Mouse (Mus musculus) limb, embryonic 11.5 days (tissue): ENCODE data around the gene Pmm1. TPM values are rescaled to one million over a fixed set of nuclear protein-coding genes. Genes with fewer than 3 reads are reported as not detected.
"Not testable (repeated sequence)": the region's sequence is repeated elsewhere in the genome, so short reads cannot be mapped to it uniquely, and the experiment has no call there.

ENCODE experiments used
- ATAC-seq: fragments of 200-750 bp; cut with Nextera tagmentation; 2 replicates; pipeline ENCODE4 v1.8.0; 2017; ENCODE audit warnings: low read depth; ENCODE audit not compliant: insufficient number of reproducible peaks, low FRiP score, low TSS enrichment
- DNase-seq: peaks from one replicate; pipeline ENCODE4 v3.0.0-alpha.2; 2015; ENCODE audit warnings: low spot score
- H3K27ac ChIP-seq: fragments of 300-500 bp; sonication (generic); replicated peaks from 2 replicates; pipeline ENCODE4 v1.5.1; 2014; ENCODE audit warnings: low read depth, mild to moderate bottlenecking, low read length
- H3K27me3 ChIP-seq: fragments of 300-500 bp; sonication (generic); 2 replicates; pipeline ENCODE4 v1.6.1; 2014; ENCODE audit warnings: mild to moderate bottlenecking, low read length, mixed read lengths; ENCODE audit not compliant: control insufficient read depth, insufficient read depth
- H3K36me3 ChIP-seq: fragments of 300-500 bp; sonication (generic); 2 replicates; pipeline ENCODE4 v1.6.1; 2014; ENCODE audit warnings: mild to moderate bottlenecking, low read length, moderate library complexity, mixed read lengths; ENCODE audit not compliant: control insufficient read depth, insufficient read depth
- H3K4me1 ChIP-seq: fragments of 300-500 bp; sonication (generic); 2 replicates; pipeline ENCODE4 v1.6.1; 2014; ENCODE audit warnings: low read length, mixed read lengths; ENCODE audit not compliant: control insufficient read depth, insufficient read depth
- H3K4me2 ChIP-seq: fragments of 300-500 bp; sonication (generic); 2 replicates; pipeline ENCODE4 v1.6.1; 2014; ENCODE audit warnings: low read depth, mild to moderate bottlenecking, moderate library complexity; ENCODE audit not compliant: severe bottlenecking
- H3K4me3 ChIP-seq: fragments of 300-500 bp; sonication (generic); 2 replicates; pipeline ENCODE4 v1.5.1; 2014; ENCODE audit warnings: low read depth, low read length
- H3K9ac ChIP-seq: fragments of 300-500 bp; sonication (generic); 2 replicates; pipeline ENCODE4 v1.6.1; 2014; ENCODE audit warnings: mild to moderate bottlenecking, low read length
- H3K9me3 ChIP-seq: fragments of 300-500 bp; sonication (generic); 2 replicates; pipeline ENCODE4 v1.6.1; 2016; ENCODE audit warnings: low read length; ENCODE audit not compliant: control insufficient read depth
- WGBS: fragments of 180-500 bp; shearing (Covaris S2); extraction: QIAGEN DNeasy Blood & Tissue Kit; methylation state at CpG from one replicate; pipeline ENCODE4 v1.1.7; 2014; 5-methylcytosine and 5-hydroxymethylcytosine counted together
- polyA plus RNA-seq: library from polyadenylated mRNA; unstranded; fragments of >200 nt; fragmentation: Nextera tagmentation; extraction: Ambion mirVana; gene quantifications from 2 replicates; pipeline ENCODE4 v1.2.1, GENCODE M21; 2014

The Pmm1 gene
- polyA plus RNA-seq, 1 experiment from 2014 or later = 16.0 TPM

DNA sequence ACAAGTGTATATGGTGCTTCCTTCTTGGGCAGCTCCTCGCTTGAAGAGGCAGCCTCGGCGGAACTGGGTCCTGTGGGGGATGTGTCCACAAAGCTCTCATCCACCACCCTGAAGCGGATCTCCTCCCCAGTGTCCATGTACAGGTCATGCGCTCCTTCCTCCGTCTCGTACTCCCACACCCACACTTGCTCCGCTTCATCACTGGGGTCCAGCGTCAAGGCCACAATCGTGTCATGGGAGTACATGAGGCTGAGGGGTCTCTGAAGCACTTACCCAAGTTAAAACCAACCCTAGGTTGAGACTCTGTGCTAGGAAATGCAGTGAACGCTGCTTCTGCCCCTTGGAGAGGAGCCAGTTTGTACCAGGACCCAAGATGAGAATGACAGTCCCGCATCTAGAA is 43.5 kb downstream of the Pmm1 start:
- Histone ChIP-seq H3K9ac (no peak overlapping the region), H3K9me3 (no peaks in the 10 kb centered on the region), H3K27me3 (no peaks in the 10 kb centered on the region), H3K27ac (no peak overlapping the region), H3K4me2 (no peak overlapping the region), H3K36me3 (peaks cover 20% of the 10 kb centered on the region; the same call in 1 of the 2 replicates), H3K4me3 (no peak overlapping the region), H3K4me1 (no peaks in the 10 kb centered on the region)
- no peak for DNase-seq
- no peak for ATAC-seq
- 90% methylated on average over 12 of the region's 12 CpGs for WGBS

DNA sequence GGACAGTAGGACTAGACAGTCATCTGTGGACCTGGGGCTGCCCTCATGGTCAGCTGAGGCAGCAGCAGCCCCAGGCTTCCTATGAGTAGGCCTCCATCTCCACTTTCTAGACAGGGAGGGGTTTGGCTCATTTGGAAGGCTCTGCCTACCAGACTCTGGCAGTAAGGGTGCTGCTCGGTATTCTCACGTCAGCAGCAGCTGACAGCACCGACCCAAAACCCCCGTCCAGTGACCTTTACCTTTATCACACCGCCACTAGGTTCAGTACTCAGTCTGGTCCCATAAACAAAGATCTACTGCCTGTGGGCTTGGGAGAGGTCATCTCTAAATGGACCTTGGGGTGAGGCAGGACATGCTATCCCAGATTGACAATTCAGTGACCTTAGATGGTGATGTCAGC is 45.1 kb downstream of the Pmm1 start:
- WGBS = 81% methylated on average over 5 of the region's 5 CpGs
- Histone ChIP-seq H3K9ac (no peak overlapping the region), H3K4me2 (no peak overlapping the region), H3K36me3 (peaks cover 29% of the 10 kb centered on the region; the same call in 1 of the 2 replicates), H3K4me1 (no peaks in the 10 kb centered on the region), H3K9me3 (no peaks in the 10 kb centered on the region), H3K4me3 (no peak overlapping the region), H3K27ac (no peak overlapping the region), H3K27me3 (no peaks in the 10 kb centered on the region)
- ATAC-seq (no peak), DNase-seq (no peak)

DNA sequence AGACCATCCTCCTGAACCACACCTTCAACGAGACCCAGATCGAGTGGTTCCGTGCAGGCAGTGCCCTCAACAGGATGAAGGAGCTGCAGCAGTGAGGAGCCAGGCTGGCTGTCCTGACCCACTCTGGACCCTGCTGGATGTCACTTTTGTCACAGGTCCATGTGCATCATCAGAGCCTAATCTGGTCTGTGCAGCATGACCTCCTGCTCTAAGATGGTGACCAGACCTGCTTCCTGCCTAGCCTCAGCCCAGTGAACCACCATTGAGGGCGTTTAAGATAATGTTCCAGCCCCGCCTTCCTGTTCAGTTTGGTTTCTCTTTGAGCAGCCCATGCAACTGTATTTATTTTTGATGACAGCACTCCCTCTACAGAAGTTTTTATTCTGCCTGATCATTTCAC is 46.1 kb downstream of the Pmm1 start:
- no peak overlapping the region for H3K4me3 ChIP-seq
- WGBS = 87% methylated on average over 5 of the region's 5 CpGs
- H3K27me3 ChIP-seq = no peaks in the 10 kb centered on the region
- no peaks in the 10 kb centered on the region for H3K9me3 ChIP-seq
- peaks cover 36% of the 10 kb centered on the region for H3K36me3 ChIP-seq
- H3K4me1 ChIP-seq = no peaks in the 10 kb centered on the region
- H3K4me2 ChIP-seq = no peak overlapping the region
- no peak overlapping the region for H3K27ac ChIP-seq
- DNase-seq (no peak), ATAC-seq (no peak)
- no peak overlapping the region for H3K9ac ChIP-seq

DNA sequence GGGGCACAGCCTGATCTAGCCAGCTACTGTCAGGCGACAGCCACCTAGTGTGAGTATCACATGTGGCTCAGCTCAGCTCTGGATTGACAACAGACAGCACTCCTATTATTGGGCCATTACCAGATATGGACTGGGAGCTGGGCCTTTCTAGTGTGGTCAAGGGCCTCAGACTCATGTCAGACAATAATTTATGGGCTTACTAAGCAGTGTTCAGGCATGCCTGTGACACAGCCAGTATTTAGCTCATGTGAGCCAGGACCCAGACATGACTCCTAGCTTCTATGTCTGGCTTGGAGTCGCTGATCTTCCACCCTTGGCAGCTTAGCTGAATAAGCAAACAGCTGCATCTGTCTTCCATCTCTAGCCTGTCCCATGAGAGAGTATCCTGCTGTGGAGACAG is 48.2 kb downstream of the Pmm1 start:
- no peaks in the 10 kb centered on the region for H3K4me1 ChIP-seq
- DNase-seq (no peak), ATAC-seq (no peak)
- H3K27ac ChIP-seq = no peak overlapping the region
- 85% methylated on average over 2 of the region's 2 CpGs for WGBS
- H3K9me3 ChIP-seq = no peaks in the 10 kb centered on the region
- no peak overlapping the region for H3K4me2 ChIP-seq
- no peaks in the 10 kb centered on the region for H3K27me3 ChIP-seq
- no peak overlapping the region for H3K9ac ChIP-seq
- peaks cover 42% of the 10 kb centered on the region for H3K36me3 ChIP-seq
- no peak overlapping the region for H3K4me3 ChIP-seq

DNA sequence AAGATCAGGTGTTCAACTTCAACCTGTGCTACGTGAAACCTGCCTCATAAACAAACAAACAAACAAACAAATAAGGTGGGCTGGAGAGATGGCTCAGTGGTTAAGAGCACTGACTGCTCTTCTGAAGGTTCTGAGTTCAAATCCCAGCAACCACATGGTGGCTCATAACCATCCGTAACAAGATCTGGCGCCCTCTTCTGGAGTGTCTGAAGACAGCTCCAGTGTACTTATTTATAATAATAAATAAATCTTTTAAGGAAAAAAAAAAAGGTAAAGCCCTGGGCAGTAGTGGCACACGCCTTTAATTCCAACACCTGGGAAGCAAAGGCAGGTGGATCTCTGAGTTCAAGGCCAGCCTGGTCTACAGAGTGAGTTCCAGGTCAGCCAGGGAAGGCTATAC is 52.0 kb downstream of the Pmm1 start:
- DNase-seq, H3K9me3 ChIP-seq, H3K27ac ChIP-seq, H3K9ac ChIP-seq, H3K4me2 ChIP-seq, H3K4me1 ChIP-seq, H3K4me3 ChIP-seq, H3K27me3 ChIP-seq, ATAC-seq: not testable (repeated sequence)
- WGBS = 89% methylated on average over 4 of the region's 4 CpGs
- peaks cover 34% of the 10 kb centered on the region for H3K36me3 ChIP-seq

DNA sequence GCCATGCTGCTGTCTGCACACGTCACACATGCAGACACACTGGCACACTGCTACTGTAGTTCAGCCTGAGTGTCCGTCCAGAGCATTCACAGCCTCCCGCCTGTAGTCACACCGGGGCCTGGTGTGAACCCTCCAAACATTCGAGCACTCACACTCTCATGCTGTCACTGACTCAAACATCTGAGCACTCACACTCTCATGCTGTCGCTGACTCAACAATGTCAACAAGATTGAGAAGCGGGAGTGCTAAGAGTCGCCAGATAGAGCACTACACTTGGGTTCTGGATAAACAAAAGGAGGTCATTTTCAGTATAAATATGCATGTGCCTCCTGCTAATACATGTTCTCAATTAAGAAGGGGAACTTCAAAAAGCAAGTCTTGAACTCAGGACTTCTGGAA is 52.8 kb downstream of the Pmm1 start:
- H3K4me3 ChIP-seq = no peak overlapping the region
- no peak for ATAC-seq
- H3K4me1 ChIP-seq = no peaks in the 10 kb centered on the region
- H3K9me3 ChIP-seq = no peaks in the 10 kb centered on the region
- no peak for DNase-seq
- no peak overlapping the region for H3K4me2 ChIP-seq
- H3K9ac ChIP-seq = no peak overlapping the region
- no peaks in the 10 kb centered on the region for H3K27me3 ChIP-seq
- 94% methylated on average over 8 of the region's 8 CpGs for WGBS
- peaks cover 31% of the 10 kb centered on the region for H3K36me3 ChIP-seq
- no peak overlapping the region for H3K27ac ChIP-seq

DNA sequence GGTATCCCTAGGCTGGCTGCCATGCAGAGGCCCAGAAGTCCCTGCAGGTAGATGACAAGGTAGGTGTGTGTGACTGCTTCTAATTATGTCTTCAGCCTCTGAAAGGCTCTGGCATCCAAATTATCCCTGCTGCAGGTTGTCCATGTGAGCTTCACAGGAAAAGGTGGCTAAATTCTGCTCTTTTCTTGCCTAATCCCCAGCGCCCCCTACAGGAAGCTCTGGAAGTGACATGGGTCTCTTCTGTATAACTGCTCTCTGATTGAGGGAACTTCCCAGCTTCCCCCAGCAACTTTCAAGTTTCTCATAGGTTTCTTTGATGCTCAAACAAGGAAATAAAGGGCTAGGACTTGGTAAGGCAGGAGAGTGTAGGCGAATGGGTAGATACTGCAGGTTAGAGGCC is 55.8 kb downstream of the Pmm1 start:
- no peak overlapping the region for H3K4me3 ChIP-seq
- peaks cover 28% of the 10 kb centered on the region for H3K36me3 ChIP-seq
- H3K27me3 ChIP-seq = no peaks in the 10 kb centered on the region
- DNase-seq (peak; percentile 86), ATAC-seq (no peak)
- no peak overlapping the region for H3K27ac ChIP-seq
- no peak overlapping the region for H3K9ac ChIP-seq
- 46% methylated on average over 2 of the region's 2 CpGs for WGBS
- H3K4me2 ChIP-seq = no peak overlapping the region
- H3K9me3 ChIP-seq = no peaks in the 10 kb centered on the region
- H3K4me1 ChIP-seq = no peaks in the 10 kb centered on the region

Other genes starting within 250 kb of the Pmm1 start
- 53.9 and 57.9 TPM in 2 replicates for gene Zc3h7b, start 215.9 kb downstream of the Pmm1 start, polyA plus RNA-seq
- gene Rangap1, start 215.4 kb downstream of the Pmm1 start, polyA plus RNA-seq = 125 and 129 TPM in 2 replicates
- gene Tef, start 158.5 kb downstream of the Pmm1 start, polyA plus RNA-seq = 13.7 and 14.6 TPM in 2 replicates
- 16.7 and 16.8 TPM in 2 replicates for gene Tob2, start 102.1 kb downstream of the Pmm1 start, polyA plus RNA-seq
- gene Phf5a, start 89.0 kb downstream of the Pmm1 start, polyA plus RNA-seq = 240 and 243 TPM in 2 replicates
- gene Aco2, start 88.6 kb downstream of the Pmm1 start, polyA plus RNA-seq = 158 and 162 TPM in 2 replicates
- 68.2 and 71.3 TPM in 2 replicates for gene Polr3h, start 34.7 kb downstream of the Pmm1 start, polyA plus RNA-seq
- gene Csdc2, start 24.2 kb downstream of the Pmm1 start, polyA plus RNA-seq = 4.9 TPM in 2 replicates
- gene 1700029P11Rik, start 19.6 kb upstream of the Pmm1 start, polyA plus RNA-seq = not detected in 2 replicates
- 91.0 and 105 TPM in 2 replicates for gene Xrcc6, start 26.9 kb upstream of the Pmm1 start, polyA plus RNA-seq
- gene Desi1, start 72.9 kb upstream of the Pmm1 start, polyA plus RNA-seq = 34.4 and 37.7 TPM in 2 replicates
- 326 and 338 TPM in 2 replicates for gene Snu13, start 86.7 kb upstream of the Pmm1 start, polyA plus RNA-seq
- 0.04 TPM in 1 of 2 replicates, not detected in the other for gene 4930407I10Rik, start 98.2 kb upstream of the Pmm1 start, polyA plus RNA-seq
- 0.05 and 0.14 TPM in 2 replicates for gene Mei1, start 109.1 kb upstream of the Pmm1 start, polyA plus RNA-seq
- gene Ccdc134, start 167.0 kb upstream of the Pmm1 start, polyA plus RNA-seq = 22.3 and 24.4 TPM in 2 replicates
- gene Srebf2, start 186.3 kb upstream of the Pmm1 start, polyA plus RNA-seq = 129 and 138 TPM in 2 replicates